Mouse (Mus musculus) bone marrow macrophage, adult 2 months (primary cell): ENCODE measurements around the gene Ogt. TPM values are rescaled to one million over a fixed set of nuclear protein-coding genes. Genes with fewer than 3 reads are reported as not detected.

Experiments used
- H3K27ac ChIP-seq: 2 replicates; pipeline ENCODE4 v1.5.1; 2012; ENCODE audit warnings: low read depth, low read length; ENCODE audit not compliant: insufficient read depth
- H3K4me1 ChIP-seq: 2 replicates; pipeline ENCODE4 v1.6.1; 2012; ENCODE audit warnings: low read length; ENCODE audit not compliant: control insufficient read depth, insufficient read depth
- H3K4me3 ChIP-seq: 2 replicates; pipeline ENCODE4 v1.5.1; 2012; ENCODE audit warnings: mild to moderate bottlenecking, low read length, moderate library complexity; ENCODE audit not compliant: insufficient read depth
- CTCF ChIP-seq: IDR thresholded peaks from 2 replicates; pipeline ENCODE4 v1.5.1; 2012; ENCODE audit warnings: low read depth, mild to moderate bottlenecking, low read length, moderate library complexity
- POLR2A ChIP-seq: IDR thresholded peaks from 2 replicates; pipeline ENCODE4 v1.6.1; 2012; ENCODE audit warnings: mild to moderate bottlenecking, low read depth, low read length, borderline replicate concordance
- polyA plus RNA-seq: library from polyadenylated mRNA; stranded (reverse); fragments of >200 nt; gene quantifications from 2 replicates; pipeline ENCODE4 v1.2.4, GENCODE M21; 2012; ENCODE audit not compliant: missing spikeins, insufficient read depth, insufficient read length

The Ogt gene
- polyA plus RNA-seq, 1 experiment = 238 TPM

DNA sequence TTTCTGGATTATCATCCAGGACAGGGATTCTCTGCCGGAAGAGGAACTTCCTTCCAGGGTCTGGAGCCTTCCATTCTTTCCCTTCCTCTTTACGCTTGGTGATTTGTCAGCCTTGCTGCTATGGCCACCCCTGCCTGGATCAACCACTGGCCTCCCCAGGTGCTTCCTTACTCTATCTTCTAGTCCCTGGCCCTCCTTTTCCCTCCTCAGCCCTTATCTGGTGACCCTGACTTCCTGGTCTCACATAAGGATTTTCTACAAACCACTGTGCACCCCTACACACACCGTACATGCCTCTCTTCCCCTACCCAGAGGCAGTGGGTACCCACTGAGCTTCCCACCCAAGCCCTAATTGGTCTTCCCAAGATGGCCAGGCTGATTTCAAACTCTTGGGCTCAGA lies 93.4 kb downstream of the Ogt start:
- peak overlapping the region; percentile 97 for H3K27ac ChIP-seq
- H3K4me3 ChIP-seq = peak overlapping the region; percentile 55
- H3K4me1 ChIP-seq = peaks cover 28% of the 10 kb centered on the region

DNA sequence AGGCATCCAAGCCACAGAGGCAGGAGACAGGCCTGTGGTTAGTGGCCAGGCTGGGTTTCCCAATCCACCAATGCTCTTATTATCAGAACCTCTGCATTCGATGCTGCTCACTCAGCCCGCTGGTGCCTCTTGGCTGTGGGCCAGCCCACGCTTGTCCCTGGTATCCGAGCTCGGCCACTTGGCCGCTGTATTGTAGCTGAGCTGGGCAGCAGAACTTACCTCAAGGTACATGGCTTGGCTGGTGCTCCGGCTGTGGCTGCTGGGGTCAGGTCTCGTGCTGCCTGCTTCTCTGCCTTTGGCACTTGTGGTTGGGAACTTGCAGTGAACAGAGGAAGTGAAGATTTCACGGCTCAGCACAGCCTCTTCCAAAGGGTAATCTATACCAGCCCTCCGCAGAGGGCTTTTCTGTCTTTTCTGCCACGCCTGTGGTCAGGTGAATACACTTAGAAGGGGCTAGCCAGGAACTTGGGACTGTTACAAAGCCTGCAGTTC lies 94.0 kb downstream of the Ogt start, which contains the start of gene Cxcr3:
Cxcr3 (minus strand) TSS at position 442 of the 492 bp plus-strand sequence.
- no peak for TF ChIP-seq CTCF
- no peak for TF ChIP-seq POLR2A
- Histone ChIP-seq H3K4me1 (peaks cover 28% of the 10 kb centered on the region), H3K27ac (peak within 1 kb of the TSS; percentile 97), H3K4me3 (peak within 1 kb of the TSS; percentile 55)

More for the DNA sequence above, 93.4 kb downstream of the Ogt start:
- TF ChIP-seq POLR2A (no peak), CTCF (no peak)

Other genes with a start within 250 kb of the Ogt start
- gene Zmym3, start 219.2 kb upstream of the Ogt start, polyA plus RNA-seq = 34.3 and 41.8 TPM in 2 replicates
- gene Nono, start 210.7 kb upstream of the Ogt start, polyA plus RNA-seq = 242 and 247 TPM in 2 replicates
- gene Itgb1bp2, start 191.0 kb upstream of the Ogt start, polyA plus RNA-seq = 1.2 TPM in 1 of 2 replicates, not detected in the other
- gene Taf1, start 107.3 kb upstream of the Ogt start, polyA plus RNA-seq = 32.9 and 34.3 TPM in 2 replicates
- gene Cxcr3, start 94.2 kb downstream of the Ogt start, polyA plus RNA-seq = 7.0 and 7.9 TPM in 2 replicates
- gene Gm4779, start 154.4 kb downstream of the Ogt start, polyA plus RNA-seq = not detected in 2 replicates
- gene 8030474K03Rik, start 154.6 kb downstream of the Ogt start, polyA plus RNA-seq = not detected in 2 replicates
- 3.5 and 4.6 TPM in 2 replicates for gene Nhsl2, start 209.3 kb downstream of the Ogt start, polyA plus RNA-seq